Mouse (Mus musculus): ENCODE data around the gene Tyw3.

Tyw3 gene

DNA sequence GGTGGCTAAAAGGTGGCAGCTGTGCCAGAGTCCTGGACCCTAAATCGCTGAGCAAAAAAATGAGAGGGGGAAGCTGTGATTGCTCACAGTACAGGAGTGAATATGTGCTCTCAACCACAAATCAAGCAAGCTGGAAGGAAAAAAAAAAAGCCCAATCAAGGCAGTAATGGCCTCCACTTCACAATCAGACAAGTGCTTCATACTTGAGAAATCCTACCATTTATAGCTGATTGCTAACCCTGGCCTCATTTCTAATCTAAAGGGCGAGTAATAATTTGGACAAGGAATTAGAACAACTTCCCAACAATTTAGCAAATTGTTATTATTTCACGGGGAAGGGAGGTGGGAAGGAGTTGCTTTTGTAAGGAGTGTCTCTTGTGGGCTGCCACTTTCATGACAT is 31.5 kb downstream of the Tyw3 start:
- no peak for DNase-seq (ENCODE audit: extremely low read depth, low read depth, low spot score)

DNA sequence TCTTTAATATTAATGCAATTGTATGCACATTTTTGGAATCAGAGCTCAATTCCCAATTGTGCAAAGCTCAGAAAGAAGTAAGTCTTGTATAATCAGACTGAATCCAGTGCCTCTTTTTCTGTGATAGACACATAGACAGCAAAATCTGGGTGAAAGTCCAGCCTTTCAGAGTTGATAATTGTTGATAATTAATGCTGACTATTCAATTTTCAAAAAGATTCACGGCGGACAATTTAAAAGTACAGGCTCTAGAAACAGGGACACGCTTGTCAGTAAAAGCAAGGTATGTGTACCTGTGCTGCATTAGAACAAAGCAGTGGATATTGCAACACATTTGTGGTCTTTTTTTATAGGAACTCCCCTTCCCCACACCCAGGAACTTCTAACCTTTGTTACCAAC is 34.7 kb downstream of the Tyw3 start:
- DNase-seq (ENCODE audit: extremely low read depth, low read depth, low spot score), result no peak

DNA sequence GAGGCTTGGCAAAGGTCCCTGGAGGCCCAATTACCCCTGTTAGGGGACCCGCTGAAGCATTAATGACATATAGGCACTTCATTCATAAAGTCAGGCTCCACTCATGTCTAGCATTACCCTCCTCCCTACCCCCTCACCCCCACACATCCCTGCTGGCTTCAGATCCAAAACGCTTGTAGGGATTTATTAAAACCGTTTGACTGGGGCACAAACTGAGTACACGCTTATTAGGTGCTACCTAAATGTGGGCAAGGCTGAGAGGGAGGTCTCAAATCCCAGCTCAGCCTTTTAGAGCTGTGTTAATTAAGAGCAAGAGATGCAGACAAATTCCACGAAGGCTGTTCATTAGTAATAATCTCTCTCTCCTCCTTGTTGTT is 45.9 kb downstream of the Tyw3 start:
- DNase-seq (ENCODE audit: extremely low read depth, low read depth, low spot score), result no peak

DNA sequence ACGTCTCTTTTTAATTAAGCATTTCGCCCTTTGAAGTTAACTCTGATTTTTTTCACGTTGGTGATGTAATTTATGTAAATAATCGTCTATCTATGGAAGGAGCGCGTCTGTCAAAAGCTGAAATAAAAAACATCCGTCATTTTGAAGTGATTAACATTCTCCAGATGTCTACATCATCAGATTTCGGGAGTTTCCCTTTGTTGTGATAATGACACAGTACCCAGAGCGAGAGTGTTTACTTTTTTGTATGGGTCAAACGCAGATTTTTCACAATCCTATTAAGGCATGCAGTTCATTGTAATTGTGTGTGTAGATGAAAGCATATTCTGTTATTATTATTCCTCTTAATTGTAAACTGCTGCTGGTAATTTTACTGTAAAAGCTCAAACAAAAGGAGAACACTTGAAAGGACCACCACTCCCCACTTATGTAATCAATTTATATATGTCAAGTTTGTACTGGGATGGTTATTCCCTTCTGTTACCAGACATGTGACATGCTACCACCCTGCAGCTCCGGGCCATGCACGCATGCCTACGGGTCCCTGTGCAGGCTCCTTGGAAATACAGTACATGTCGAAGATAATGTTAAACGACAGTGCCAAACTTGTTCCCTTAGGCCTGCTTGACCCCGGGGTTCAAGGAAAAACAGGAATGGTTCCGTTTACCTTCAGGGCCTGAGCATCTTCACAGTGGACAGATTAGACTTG is 46.4 kb downstream of the Tyw3 start:
- no peak for DNase-seq (ENCODE audit: extremely low read depth, low read depth, low spot score)

DNA sequence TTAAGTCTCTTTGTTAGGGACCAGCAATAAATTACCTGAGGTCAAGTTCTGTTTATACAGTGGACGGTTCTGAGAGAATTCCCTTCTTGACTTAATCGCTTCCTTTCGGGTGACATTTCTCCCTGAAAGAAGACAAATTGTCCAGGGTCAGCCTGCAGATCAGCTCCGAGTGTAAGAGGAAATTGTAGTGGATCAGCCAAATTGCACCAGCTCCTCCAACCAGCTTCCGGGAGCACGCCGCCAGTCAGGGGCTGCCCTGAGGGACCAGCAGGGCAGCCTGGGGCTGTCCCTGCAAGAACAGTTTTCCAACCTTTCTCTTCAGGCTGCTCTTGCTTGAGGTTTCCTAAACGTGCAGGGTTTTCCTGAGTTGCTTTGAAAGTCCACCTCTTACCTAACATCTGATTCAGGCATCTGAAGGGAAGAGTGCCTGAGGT is 48.0 kb downstream of the Tyw3 start:
- no peak for DNase-seq (ENCODE audit: extremely low read depth, low read depth, low spot score)

DNA sequence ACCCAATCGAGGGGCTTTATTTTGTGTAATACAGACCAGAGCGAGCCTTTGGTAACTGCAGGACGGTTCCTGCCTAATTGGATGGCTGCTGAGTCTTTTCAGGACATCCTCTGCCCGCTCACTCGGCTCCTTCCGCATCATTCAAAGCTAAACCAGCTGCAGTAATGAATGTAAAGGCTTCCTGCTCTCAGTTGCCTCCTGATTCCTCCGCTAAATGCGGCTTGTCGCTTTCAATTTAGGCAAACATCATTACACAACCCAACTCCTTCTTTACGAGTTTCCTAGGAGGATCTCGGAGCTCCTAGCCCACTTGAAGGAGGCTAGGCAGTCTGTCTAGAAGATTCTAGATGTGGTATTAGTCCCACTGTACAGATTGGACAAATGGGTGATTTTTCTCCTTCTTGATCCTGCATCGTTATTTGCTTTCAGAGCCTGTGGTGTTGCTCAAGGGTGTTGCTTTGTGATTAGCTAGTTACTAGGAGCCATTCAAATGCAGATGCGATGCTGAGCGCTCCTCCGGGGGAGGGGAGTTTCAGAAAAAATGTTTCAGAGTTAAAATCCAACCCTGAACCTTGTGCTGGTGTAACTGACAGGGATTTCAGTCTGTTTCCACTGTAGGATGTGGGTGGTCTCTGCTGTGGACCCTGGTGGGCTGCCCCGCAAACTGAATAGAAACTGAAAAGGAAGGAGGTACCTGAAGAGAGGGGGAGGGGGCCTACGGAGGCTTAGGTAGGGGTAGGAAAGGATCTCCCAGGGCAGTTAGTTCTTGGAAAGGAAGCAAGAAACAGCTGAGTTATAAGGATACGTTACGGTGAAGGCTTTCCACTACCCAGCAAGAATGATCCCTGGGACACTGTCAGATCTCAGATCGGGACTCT is 49.1 kb downstream of the Tyw3 start:
- no peak for DNase-seq (ENCODE audit: extremely low read depth, low read depth, low spot score)

DNA sequence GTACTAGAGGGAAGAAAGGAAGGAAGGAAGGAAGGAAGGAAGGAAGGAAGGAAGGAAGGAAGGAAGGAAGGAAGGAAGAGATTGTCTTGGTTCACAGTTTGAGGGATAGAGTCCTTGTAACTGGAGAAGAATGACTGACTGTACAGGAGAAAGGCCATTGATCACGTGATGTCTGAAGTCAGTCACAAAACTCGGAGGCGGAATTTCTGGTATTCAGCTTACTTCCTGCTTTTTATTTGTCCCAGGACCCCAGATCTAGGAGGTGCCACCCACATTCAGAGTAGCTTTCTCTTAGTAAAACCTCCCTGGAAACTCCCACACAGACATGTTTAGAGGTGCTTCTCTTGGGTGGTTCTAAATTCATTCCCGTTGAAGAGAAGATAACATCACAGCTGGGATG is 50.7 kb downstream of the Tyw3 start:
- no peak for DNase-seq (ENCODE audit: extremely low read depth, low read depth, low spot score)

DNA sequence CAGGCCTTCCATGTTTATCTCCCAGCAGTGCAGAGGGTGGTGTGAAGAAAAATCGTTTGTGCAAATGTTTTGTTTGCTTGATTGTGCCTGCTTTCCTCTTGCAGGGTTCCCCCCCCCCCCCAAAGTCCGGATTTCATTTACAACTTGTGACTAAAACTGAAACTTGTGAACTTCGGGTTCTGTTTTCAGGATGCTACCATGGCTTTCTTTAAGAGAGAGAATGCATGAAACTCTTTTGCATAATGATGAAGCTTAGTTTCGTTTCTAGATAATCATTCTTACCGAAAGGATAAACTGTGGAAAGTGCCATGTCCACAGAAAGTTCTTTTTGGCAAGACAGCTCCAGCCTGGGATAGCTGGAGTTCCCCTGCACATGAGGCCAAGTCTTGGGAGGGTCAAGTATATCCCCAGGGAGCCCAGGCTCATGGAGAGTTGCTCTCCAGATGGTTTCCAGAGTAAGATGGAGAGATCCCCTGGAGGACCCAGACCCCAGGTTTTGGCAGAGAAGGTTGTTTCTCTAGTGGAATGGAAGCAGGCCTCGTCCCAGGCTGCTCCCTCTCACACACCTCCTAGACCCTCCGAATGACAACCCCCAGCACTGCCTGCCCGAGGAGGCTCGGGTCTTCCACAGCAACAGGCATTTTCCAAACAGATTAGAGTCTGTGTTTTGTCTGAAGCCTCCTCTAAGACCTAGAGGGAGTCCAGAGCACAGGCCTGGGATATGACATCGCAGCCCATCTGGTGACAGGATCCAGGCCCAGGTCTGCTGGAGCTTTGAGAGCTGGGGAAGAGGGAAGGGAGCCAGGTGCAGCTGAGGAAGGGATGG is 56.6 kb downstream of the Tyw3 start:
- DNase-seq (ENCODE audit: extremely low read depth, low read depth, low spot score), result no peak

DNA sequence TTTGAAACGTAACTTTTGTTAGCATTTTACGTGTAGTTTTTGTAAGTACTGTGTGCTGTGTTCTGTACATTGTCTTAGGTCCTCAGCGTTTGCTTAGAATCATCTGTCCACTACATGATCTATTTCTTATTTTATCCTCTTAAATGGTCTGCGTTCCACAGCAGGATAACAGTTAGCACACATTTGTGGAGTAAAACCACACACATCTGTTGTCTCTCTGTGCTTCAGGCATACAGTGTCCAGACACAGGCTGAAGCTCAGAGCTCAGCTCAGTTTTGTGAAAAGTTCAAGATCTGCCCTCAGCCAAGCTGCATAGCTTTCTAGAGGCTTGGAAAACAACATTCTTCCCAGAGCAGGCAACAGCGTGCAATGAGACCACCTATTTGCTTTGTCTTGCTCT is 60.8 kb downstream of the Tyw3 start:
- no peak for DNase-seq (ENCODE audit: extremely low read depth, low read depth, low spot score)

DNA sequence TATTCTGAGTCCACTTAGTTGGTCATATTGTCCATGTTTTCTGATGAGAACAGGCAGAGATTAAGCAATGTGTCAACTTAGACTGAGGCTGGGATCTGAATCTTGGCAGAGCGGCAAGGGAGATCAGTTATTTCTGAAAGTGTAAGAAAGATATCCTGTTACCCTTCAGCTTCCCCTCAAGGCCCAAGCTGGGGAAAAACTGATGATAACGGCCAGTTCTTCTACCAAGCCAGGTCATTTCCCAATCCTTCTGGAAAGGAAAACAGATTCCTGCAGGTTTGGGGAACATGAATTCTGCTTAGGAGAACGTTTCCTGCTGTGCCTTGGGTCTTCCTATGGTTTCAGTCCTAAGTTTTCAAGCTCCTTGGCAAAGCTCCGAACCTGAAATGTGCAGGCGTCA is 63.7 kb downstream of the Tyw3 start:
- no peak for DNase-seq (ENCODE audit: extremely low read depth, low read depth, low spot score)

DNA sequence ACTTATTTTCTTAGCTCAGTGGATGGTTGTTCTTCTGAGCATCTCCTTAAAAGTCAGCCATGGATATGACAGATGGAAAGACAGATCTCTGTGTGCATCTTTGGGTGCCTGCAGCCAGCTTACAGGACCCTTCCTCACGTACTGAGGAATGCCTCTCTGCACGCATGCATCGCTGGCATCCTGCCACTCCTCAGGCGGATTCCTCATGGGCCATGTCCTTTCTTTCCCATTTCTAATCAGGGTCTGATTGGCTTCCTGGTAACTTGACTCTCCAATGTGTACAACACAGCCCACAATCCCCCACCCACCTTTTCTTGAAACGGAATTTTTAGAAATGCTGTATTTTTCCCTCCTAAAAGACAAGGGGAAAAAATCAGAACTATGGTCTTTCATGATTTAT is 67.9 kb downstream of the Tyw3 start:
- DNase-seq (ENCODE audit: extremely low read depth, low read depth, low spot score), result no peak

DNA sequence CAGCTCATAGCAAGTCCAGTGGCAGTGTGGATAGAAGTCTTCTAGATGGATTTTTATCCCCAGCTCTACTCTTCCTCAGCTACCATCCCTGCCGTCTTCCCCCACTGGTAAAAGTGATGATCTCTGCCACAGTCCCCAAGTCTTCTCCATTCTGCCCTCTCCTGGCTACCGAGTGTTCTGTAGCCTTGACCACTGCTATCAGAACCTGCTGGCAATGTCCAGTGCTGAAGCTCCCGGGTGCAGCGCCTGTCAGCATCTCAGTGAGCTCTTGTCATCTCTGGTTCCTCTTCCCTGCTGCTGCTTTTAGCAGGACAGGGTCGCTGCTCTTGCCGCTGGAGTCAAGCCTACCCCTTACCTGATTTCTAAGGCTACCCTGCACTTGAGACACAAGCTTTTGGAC is 70.3 kb downstream of the Tyw3 start:
- no peak for DNase-seq (ENCODE audit: extremely low read depth, low read depth, low spot score)

All from fat pad, adult 2 months (tissue).